Mouse (Mus musculus): Measurements from ENCODE around the gene Anxa1. TPM values are rescaled to one million over a fixed set of nuclear protein-coding genes. Genes with fewer than 3 reads are reported as not detected.

Anxa1 gene
- polyA plus RNA-seq, 1 experiment, result 594 TPM

DNA sequence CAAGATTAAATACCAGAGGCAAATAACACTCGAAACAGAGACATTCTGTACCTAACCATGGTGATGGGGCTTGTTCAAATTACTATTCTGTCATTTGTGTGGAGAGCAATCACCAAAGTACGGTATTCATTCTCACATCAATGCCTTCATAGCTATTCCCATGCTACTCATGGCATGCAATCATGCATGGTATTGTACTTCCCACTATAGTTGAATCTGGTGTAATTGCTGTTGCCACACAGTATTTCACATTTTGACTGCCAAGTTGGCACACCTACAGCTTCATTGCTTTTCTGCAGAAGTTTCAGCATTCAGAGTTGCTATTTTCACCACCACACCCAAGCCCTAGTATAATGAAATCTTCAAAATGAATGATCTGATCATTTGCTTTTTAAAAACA is 4.4 kb downstream of the Anxa1 start:
- Histone ChIP-seq H3K4me1 (ENCODE audit: control insufficient read depth, insufficient read depth, low read length) (peaks cover 7% of the 10 kb centered on the region), H3K4me3 (ENCODE audit: insufficient read depth, low read length) (no peak overlapping the region), H3K27ac (ENCODE audit: insufficient read depth, low read depth, low read length) (no peak overlapping the region)
- TF ChIP-seq POLR2A (IDR thresholded peaks at IDR 0.05; ENCODE audit: borderline replicate concordance, low read depth, low read length) (no peak), CTCF (IDR thresholded peaks at IDR 0.05; ENCODE audit: low read depth, low read length) (no peak)

GRCm38 (mm10) chr19:20385645-20386044 is 5.1 kb downstream of the Anxa1 start:
- Histone ChIP-seq H3K4me3 (ENCODE audit: insufficient read depth, low read length) (no peak overlapping the region), H3K4me1 (ENCODE audit: control insufficient read depth, insufficient read depth, low read length) (peaks cover 9% of the 10 kb centered on the region), H3K27ac (ENCODE audit: insufficient read depth, low read depth, low read length) (no peak overlapping the region)
- TF ChIP-seq CTCF (IDR thresholded peaks at IDR 0.05; ENCODE audit: low read depth, low read length), result no peak
- no peak for TF ChIP-seq POLR2A (IDR thresholded peaks at IDR 0.05; ENCODE audit: borderline replicate concordance, low read depth, low read length)

DNA sequence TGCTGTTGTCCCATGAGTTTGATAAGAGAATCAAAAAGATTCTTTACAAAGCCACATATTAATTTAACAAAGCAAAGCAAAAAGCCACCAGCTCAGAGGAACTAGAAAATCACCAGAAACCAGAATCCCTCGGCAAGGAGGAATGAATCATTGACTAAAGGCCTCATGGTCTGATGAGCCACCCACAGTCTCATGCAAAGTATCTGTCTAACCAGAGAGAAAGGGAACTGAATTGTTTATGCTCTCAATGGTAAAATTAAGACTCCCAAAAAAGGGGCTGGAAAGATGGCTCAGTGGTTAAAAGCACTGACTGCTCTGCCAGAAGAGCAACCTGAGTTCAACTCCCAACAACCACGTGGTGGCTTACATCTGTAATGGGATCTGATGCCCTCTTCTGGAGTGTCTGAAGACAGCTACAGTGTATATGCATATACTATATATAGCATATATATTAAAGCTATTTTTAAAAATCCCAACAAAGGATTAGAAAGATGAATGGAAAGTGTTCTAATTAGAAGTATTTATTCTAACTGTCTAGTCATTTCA is 9.5 kb downstream of the Anxa1 start:
- H3K4me3 ChIP-seq (ENCODE audit: insufficient read depth, low read length), result no peak overlapping the region
- TF ChIP-seq POLR2A (IDR thresholded peaks at IDR 0.05; ENCODE audit: borderline replicate concordance, low read depth, low read length) (no peak), CTCF (IDR thresholded peaks at IDR 0.05; ENCODE audit: low read depth, low read length) (no peak)
- H3K4me1 ChIP-seq (ENCODE audit: control insufficient read depth, insufficient read depth, low read length), result peaks cover 3% of the 10 kb centered on the region
- peak overlapping the region; percentile 21; the same call in 1 of the 2 replicates for H3K27ac ChIP-seq (ENCODE audit: insufficient read depth, low read depth, low read length)

DNA sequence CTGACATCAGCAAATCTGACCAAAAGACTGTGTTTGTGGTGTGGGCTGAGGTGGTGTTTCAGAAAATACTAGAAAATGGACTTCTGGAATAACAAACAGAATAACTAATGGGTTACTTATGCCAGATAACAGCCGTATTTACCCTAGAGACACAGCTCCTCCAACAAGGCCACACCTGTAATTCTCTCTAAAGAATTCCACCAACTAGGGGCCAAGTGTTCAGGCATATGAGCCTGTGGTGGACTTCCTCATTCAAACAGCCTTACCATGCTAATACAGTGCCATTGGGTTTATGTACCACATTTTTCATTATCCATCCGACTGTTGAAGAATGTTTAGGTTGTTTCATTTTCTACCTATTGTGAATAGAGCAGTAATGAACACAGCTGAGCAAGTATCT is 20.6 kb downstream of the Anxa1 start:
- TF ChIP-seq CTCF (IDR thresholded peaks at IDR 0.05; ENCODE audit: low read depth, low read length), result no peak
- no peak for TF ChIP-seq POLR2A (IDR thresholded peaks at IDR 0.05; ENCODE audit: borderline replicate concordance, low read depth, low read length)
- Histone ChIP-seq H3K4me1 (ENCODE audit: control insufficient read depth, insufficient read depth, low read length) (no peaks in the 10 kb centered on the region), H3K27ac (ENCODE audit: insufficient read depth, low read depth, low read length) (no peak overlapping the region), H3K4me3 (ENCODE audit: insufficient read depth, low read length) (no peak overlapping the region)

GRCm38 (mm10) chr19:20366571-20366970 is 24.2 kb downstream of the Anxa1 start:
- Histone ChIP-seq H3K4me1 (ENCODE audit: control insufficient read depth, insufficient read depth, low read length) (no peaks in the 10 kb centered on the region), H3K27ac (ENCODE audit: insufficient read depth, low read depth, low read length) (no peak overlapping the region), H3K4me3 (ENCODE audit: insufficient read depth, low read length) (no peak overlapping the region)
- TF ChIP-seq POLR2A (IDR thresholded peaks at IDR 0.05; ENCODE audit: borderline replicate concordance, low read depth, low read length) (no peak), CTCF (IDR thresholded peaks at IDR 0.05; ENCODE audit: low read depth, low read length) (no peak)

DNA sequence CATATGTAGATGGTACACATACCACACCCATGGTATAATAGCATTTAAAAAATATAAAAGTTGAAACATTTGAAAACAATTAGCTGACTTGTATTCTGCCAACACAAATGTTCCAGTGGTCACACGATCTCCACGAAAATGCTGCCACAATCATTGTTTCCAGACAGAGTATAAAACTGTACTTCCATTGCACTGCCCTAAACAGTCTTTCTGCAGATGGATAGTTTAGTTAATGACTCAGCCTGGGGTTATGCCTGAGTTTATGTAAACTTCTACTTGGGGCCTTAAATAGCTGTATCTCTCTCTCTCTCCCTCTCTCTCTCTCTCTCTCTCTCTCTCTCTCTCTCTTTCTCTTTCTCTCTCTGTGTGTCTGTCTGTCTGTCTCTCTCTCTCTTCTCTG is 24.7 kb downstream of the Anxa1 start:
- no peaks in the 10 kb centered on the region for H3K4me1 ChIP-seq (ENCODE audit: control insufficient read depth, insufficient read depth, low read length)
- TF ChIP-seq POLR2A (IDR thresholded peaks at IDR 0.05; ENCODE audit: borderline replicate concordance, low read depth, low read length), result no peak
- TF ChIP-seq CTCF (IDR thresholded peaks at IDR 0.05; ENCODE audit: low read depth, low read length), result no peak
- no peak overlapping the region for H3K27ac ChIP-seq (ENCODE audit: insufficient read depth, low read depth, low read length)
- no peak overlapping the region for H3K4me3 ChIP-seq (ENCODE audit: insufficient read depth, low read length)

DNA sequence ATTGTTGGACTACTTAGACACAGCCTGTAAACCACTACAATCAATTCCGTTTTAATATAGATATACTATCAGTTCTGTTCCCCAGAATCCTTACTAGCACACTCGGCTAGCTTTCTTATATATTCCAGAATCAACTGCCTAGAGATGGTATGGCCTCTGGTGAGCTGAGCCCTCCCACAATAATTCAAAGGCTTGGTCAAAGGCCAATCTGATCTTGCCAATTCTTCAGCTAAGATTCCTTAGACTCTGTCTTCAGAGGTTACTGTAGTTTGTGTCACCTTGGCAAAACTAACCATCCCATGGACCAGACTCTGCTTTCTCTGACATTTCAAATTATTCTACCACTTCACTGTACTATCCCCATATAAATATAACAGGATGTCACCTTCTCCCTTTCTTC is 25.4 kb downstream of the Anxa1 start:
- Histone ChIP-seq H3K4me3 (ENCODE audit: insufficient read depth, low read length) (no peak overlapping the region), H3K4me1 (ENCODE audit: control insufficient read depth, insufficient read depth, low read length) (no peaks in the 10 kb centered on the region), H3K27ac (ENCODE audit: insufficient read depth, low read depth, low read length) (no peak overlapping the region)
- TF ChIP-seq CTCF (IDR thresholded peaks at IDR 0.05; ENCODE audit: low read depth, low read length), result no peak
- no peak for TF ChIP-seq POLR2A (IDR thresholded peaks at IDR 0.05; ENCODE audit: borderline replicate concordance, low read depth, low read length)

DNA sequence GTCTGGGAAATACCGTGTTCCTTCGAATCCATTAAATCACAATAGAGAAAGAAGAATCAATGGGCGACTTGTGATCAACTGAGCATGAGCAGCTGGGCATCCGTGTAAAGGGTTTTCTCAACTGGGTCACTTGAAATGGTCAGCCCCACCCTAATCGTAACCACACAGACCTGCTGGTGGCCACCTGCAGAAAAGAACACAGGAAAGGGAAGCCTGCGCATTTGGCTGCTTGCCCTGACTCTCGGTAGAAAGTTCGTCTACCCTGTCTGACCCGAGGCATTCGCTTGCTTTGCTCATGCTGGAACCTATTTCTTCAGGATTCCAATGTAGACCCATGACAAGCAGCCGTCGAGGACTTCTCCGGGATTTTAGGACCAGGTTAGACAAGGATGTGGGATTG is 25.8 kb downstream of the Anxa1 start:
- no peak overlapping the region for H3K27ac ChIP-seq (ENCODE audit: insufficient read depth, low read depth, low read length)
- H3K4me1 ChIP-seq (ENCODE audit: control insufficient read depth, insufficient read depth, low read length), result no peaks in the 10 kb centered on the region
- H3K4me3 ChIP-seq (ENCODE audit: insufficient read depth, low read length), result no peak overlapping the region
- TF ChIP-seq POLR2A (IDR thresholded peaks at IDR 0.05; ENCODE audit: borderline replicate concordance, low read depth, low read length), result no peak
- no peak for TF ChIP-seq CTCF (IDR thresholded peaks at IDR 0.05; ENCODE audit: low read depth, low read length)

DNA sequence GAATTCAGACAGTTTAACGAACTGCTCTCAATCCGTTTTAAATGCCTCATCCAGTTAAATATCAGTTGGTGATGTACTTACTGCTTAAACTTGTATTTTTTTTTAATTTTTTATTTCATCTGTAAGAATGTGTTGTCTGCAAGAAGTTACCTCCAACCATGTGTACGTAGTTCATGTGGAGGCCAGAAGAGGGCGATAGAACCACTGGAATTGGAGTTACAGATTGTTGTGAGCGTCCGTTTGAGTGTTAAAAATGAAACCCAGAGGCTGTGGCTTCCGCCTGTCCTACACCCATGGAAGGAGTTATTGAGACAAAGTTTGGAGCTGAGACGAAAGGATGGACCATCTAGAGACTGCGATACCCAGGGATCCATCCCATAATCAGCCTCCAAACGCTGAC is 27.5 kb downstream of the Anxa1 start:
- Histone ChIP-seq H3K4me1 (ENCODE audit: control insufficient read depth, insufficient read depth, low read length) (no peaks in the 10 kb centered on the region), H3K4me3 (ENCODE audit: insufficient read depth, low read length) (no peak overlapping the region), H3K27ac (ENCODE audit: insufficient read depth, low read depth, low read length) (no peak overlapping the region)
- no peak for TF ChIP-seq POLR2A (IDR thresholded peaks at IDR 0.05; ENCODE audit: borderline replicate concordance, low read depth, low read length)
- no peak for TF ChIP-seq CTCF (IDR thresholded peaks at IDR 0.05; ENCODE audit: low read depth, low read length)

DNA sequence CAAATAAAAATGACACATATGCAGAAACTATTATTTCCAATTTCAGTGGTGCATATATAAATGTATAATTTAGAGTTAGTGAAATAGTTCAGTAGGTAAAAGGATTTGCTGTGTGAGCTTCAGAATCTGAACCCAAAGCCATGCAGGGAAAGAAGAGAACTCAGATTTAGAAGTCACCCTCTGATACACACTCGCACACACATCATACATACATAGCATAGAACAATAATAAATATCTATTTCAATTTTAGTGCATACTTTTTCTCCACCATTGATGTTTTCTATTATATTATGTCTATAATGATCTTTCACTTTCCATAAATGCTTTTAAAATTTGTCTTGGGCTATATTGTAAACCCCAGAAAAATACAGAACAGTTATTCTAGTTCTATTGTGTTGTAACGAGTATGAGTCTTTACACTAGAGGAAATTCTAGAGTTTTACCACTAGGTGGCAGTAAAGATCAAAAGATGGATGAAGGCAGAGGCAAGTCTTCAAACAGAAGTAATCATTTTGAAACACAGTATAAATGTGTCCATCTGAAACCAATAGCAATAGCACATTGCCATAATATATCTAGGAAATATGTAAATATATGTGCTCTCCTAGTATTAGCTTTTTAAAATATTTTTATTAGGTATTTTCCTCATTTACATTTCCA is 28.7 kb downstream of the Anxa1 start:
- TF ChIP-seq POLR2A (IDR thresholded peaks at IDR 0.05; ENCODE audit: borderline replicate concordance, low read depth, low read length) (no peak), CTCF (IDR thresholded peaks at IDR 0.05; ENCODE audit: low read depth, low read length) (no peak)
- Histone ChIP-seq H3K27ac (ENCODE audit: insufficient read depth, low read depth, low read length) (no peak overlapping the region), H3K4me1 (ENCODE audit: control insufficient read depth, insufficient read depth, low read length) (peaks cover 3% of the 10 kb centered on the region), H3K4me3 (ENCODE audit: insufficient read depth, low read length) (no peak overlapping the region)
